Mouse (Mus musculus) mature B cell (primary cell): ENCODE data around the gene Adarb1.

Experiments
- in situ Hi-C: fragments of 300-500 bp; cut with MboI; formaldehyde crosslinking; loops from 2 replicates; pipeline ENCODE4 v1.14.3; 2019

The Adarb1 gene

GRCm38 (mm10) chr10:77435343-77435742 lies 17.3 kb upstream of the Adarb1 start:
- in situ Hi-C loops, result no loop called here

- in situ Hi-C loops, result no loop called here
Measured at GRCm38 (mm10) chr10:77434457-77435151, 16.5 kb upstream of the Adarb1 start.

GRCm38 (mm10) chr10:77434076-77434456 lies 16.0 kb upstream of the Adarb1 start:
- in situ Hi-C loops, result no loop called here

GRCm38 (mm10) chr10:77430771-77431170 lies 12.7 kb upstream of the Adarb1 start:
- in situ Hi-C loops, result no loop called here

GRCm38 (mm10) chr10:77429921-77430320 lies 11.9 kb upstream of the Adarb1 start:
- in situ Hi-C loops, result no loop called here

- in situ Hi-C loops, result no loop called here
Measured at GRCm38 (mm10) chr10:77427610-77428009, 9.5 kb upstream of the Adarb1 start.

- in situ Hi-C loops, result no loop called here
Measured at GRCm38 (mm10) chr10:77420190-77420589, 2.1 kb upstream of the Adarb1 start.

- in situ Hi-C loops, result no loop called here
Measured at GRCm38 (mm10) chr10:77417240-77418102, 599 bp downstream of the Adarb1 start.

- in situ Hi-C loops, result no loop called here
Measured at GRCm38 (mm10) chr10:77416666-77417239, 1.3 kb downstream of the Adarb1 start.

GRCm38 (mm10) chr10:77415867-77416266 lies 2.2 kb downstream of the Adarb1 start:
- in situ Hi-C loops, result no loop called here

- in situ Hi-C loops, result no loop called here
Measured at GRCm38 (mm10) chr10:77413791-77414190, 4.3 kb downstream of the Adarb1 start.

- in situ Hi-C loops, result no loop called here
Measured at GRCm38 (mm10) chr10:77409154-77409553, 8.9 kb downstream of the Adarb1 start.

GRCm38 (mm10) chr10:77408241-77408640 lies 9.8 kb downstream of the Adarb1 start:
- in situ Hi-C loops, result no loop called here

- in situ Hi-C loops, result no loop called here
Measured at GRCm38 (mm10) chr10:77406486-77406885, 11.6 kb downstream of the Adarb1 start.

- in situ Hi-C loops, result no loop called here
Measured at GRCm38 (mm10) chr10:77402463-77402862, 15.6 kb downstream of the Adarb1 start.

- in situ Hi-C loops, result no loop called here
Measured at GRCm38 (mm10) chr10:77401039-77401438, 17.0 kb downstream of the Adarb1 start.

GRCm38 (mm10) chr10:77399938-77400337 lies 18.1 kb downstream of the Adarb1 start:
- in situ Hi-C loops, result no loop called here

GRCm38 (mm10) chr10:77398082-77398481 lies 20.0 kb downstream of the Adarb1 start:
- in situ Hi-C loops, result no loop called here

- in situ Hi-C loops, result no loop called here
Measured at GRCm38 (mm10) chr10:77397056-77397642, 20.9 kb downstream of the Adarb1 start.

GRCm38 (mm10) chr10:77396015-77396414 lies 22.1 kb downstream of the Adarb1 start:
- in situ Hi-C loops, result no loop called here

- in situ Hi-C loops, result no loop called here
Measured at GRCm38 (mm10) chr10:77391072-77391471, 27.0 kb downstream of the Adarb1 start.

- in situ Hi-C loops, result no loop called here
Measured at GRCm38 (mm10) chr10:77387558-77387957, 30.5 kb downstream of the Adarb1 start.
